Mouse (Mus musculus): ENCODE data around the gene Foxj1. TPM values are rescaled to one million over a fixed set of nuclear protein-coding genes. Genes with fewer than 3 reads are reported as not detected.

Gene Foxj1
- polyA plus RNA-seq, 1 experiment from 2014 or later = 0.07 TPM

GRCm38 (mm10) chr11:116334417-116334782, 799 bp downstream of the Foxj1 start:
- 5% methylated on average over 26 of the region's 26 CpGs for WGBS (ENCODE audit: insufficient replicate concordance)
- 0 out of 2 replicates have a peak overlapping the region, but pooled peaks have one; percentile 16 for H3K9ac ChIP-seq (ENCODE audit: low read depth, low read length)
- peaks cover 51% of the 10 kb centered on the region for H3K27me3 ChIP-seq (ENCODE audit: control insufficient read depth, insufficient read depth, low read length)

GRCm38 (mm10) chr11:116333526-116334416, 1.4 kb downstream of the Foxj1 start:
- Histone ChIP-seq H3K4me2 (peak overlapping the region; percentile 87), H3K27me3 (ENCODE audit: control insufficient read depth, insufficient read depth, low read length) (peaks cover 51% of the 10 kb centered on the region), H3K27ac (ENCODE audit: low read depth, low read length) (no peak overlapping the region), H3K9me3 (replicated peaks; ENCODE audit: control insufficient read depth, low read length) (no peaks in the 10 kb centered on the region), H3K4me3 (ENCODE audit: low read depth, low read length) (peak overlapping the region; percentile 59), H3K4me1 (ENCODE audit: control insufficient read depth, insufficient read depth, low read length) (peaks cover 23% of the 10 kb centered on the region), H3K9ac (ENCODE audit: low read depth, low read length) (no peak overlapping the region), H3K36me3 (ENCODE audit: control insufficient read depth, insufficient read depth, low read length) (no peaks in the 10 kb centered on the region)
- 18% methylated on average over 31 of the region's 31 CpGs for WGBS (ENCODE audit: insufficient replicate concordance)
- ATAC-seq (replicated peaks; ENCODE audit: insufficient number of reproducible peaks, low FRiP score, low TSS enrichment) = no peak

More at GRCm38 (mm10) chr11:116334417-116334782, 799 bp downstream of the Foxj1 start:
- no peaks in the 10 kb centered on the region for H3K9me3 ChIP-seq (replicated peaks; ENCODE audit: control insufficient read depth, low read length)
- H3K27ac ChIP-seq (ENCODE audit: low read depth, low read length) = no peak overlapping the region
- peaks cover 23% of the 10 kb centered on the region for H3K4me1 ChIP-seq (ENCODE audit: control insufficient read depth, insufficient read depth, low read length)
- peak overlapping the region; percentile 59 for H3K4me3 ChIP-seq (ENCODE audit: low read depth, low read length)
- H3K4me2 ChIP-seq = peak overlapping the region; percentile 87
- no peak for ATAC-seq (replicated peaks; ENCODE audit: insufficient number of reproducible peaks, low FRiP score, low TSS enrichment)
- no peaks in the 10 kb centered on the region for H3K36me3 ChIP-seq (ENCODE audit: control insufficient read depth, insufficient read depth, low read length)

- Histone ChIP-seq H3K4me3 (ENCODE audit: low read depth, low read length) (no peak overlapping the region), H3K9me3 (replicated peaks; ENCODE audit: control insufficient read depth, low read length) (no peaks in the 10 kb centered on the region), H3K4me2 (no peak overlapping the region), H3K36me3 (ENCODE audit: control insufficient read depth, insufficient read depth, low read length) (no peaks in the 10 kb centered on the region), H3K27ac (ENCODE audit: low read depth, low read length) (no peak overlapping the region), H3K27me3 (ENCODE audit: control insufficient read depth, insufficient read depth, low read length) (peaks cover 47% of the 10 kb centered on the region), H3K4me1 (ENCODE audit: control insufficient read depth, insufficient read depth, low read length) (peaks cover 23% of the 10 kb centered on the region), H3K9ac (ENCODE audit: low read depth, low read length) (no peak overlapping the region)
- 84% methylated on average over 3 of the region's 3 CpGs for WGBS (ENCODE audit: insufficient replicate concordance)
- no peak for ATAC-seq (replicated peaks; ENCODE audit: insufficient number of reproducible peaks, low FRiP score, low TSS enrichment)
Observed at GRCm38 (mm10) chr11:116332983-116333270, 2.3 kb downstream of the Foxj1 start.

- 0 out of 2 replicates have a peak overlapping the region, but pooled peaks have one; percentile 1 for H3K4me2 ChIP-seq
- no peak overlapping the region for H3K4me3 ChIP-seq (ENCODE audit: low read depth, low read length)
- H3K4me1 ChIP-seq (ENCODE audit: control insufficient read depth, insufficient read depth, low read length) = peaks cover 23% of the 10 kb centered on the region
- H3K27ac ChIP-seq (ENCODE audit: low read depth, low read length) = no peak overlapping the region
- no peaks in the 10 kb centered on the region for H3K36me3 ChIP-seq (ENCODE audit: control insufficient read depth, insufficient read depth, low read length)
- no peaks in the 10 kb centered on the region for H3K9me3 ChIP-seq (replicated peaks; ENCODE audit: control insufficient read depth, low read length)
- H3K9ac ChIP-seq (ENCODE audit: low read depth, low read length) = no peak overlapping the region; the same call in 1 of the 2 replicates
- ATAC-seq (replicated peaks; ENCODE audit: insufficient number of reproducible peaks, low FRiP score, low TSS enrichment) = no peak
- peaks cover 46% of the 10 kb centered on the region for H3K27me3 ChIP-seq (ENCODE audit: control insufficient read depth, insufficient read depth, low read length)
- WGBS (ENCODE audit: insufficient replicate concordance) = 38% methylated on average over 19 of the region's 19 CpGs
Observed at GRCm38 (mm10) chr11:116332232-116332982, 2.8 kb downstream of the Foxj1 start.

GRCm38 (mm10) chr11:116330211-116330518, 5.0 kb downstream of the Foxj1 start:
- Histone ChIP-seq H3K4me2 (no peak overlapping the region), H3K4me3 (ENCODE audit: low read depth, low read length) (no peak overlapping the region), H3K9me3 (replicated peaks; ENCODE audit: control insufficient read depth, low read length) (no peaks in the 10 kb centered on the region), H3K36me3 (ENCODE audit: control insufficient read depth, insufficient read depth, low read length) (no peaks in the 10 kb centered on the region), H3K27me3 (ENCODE audit: control insufficient read depth, insufficient read depth, low read length) (peaks cover 38% of the 10 kb centered on the region), H3K27ac (ENCODE audit: low read depth, low read length) (no peak overlapping the region), H3K9ac (ENCODE audit: low read depth, low read length) (no peak overlapping the region), H3K4me1 (ENCODE audit: control insufficient read depth, insufficient read depth, low read length) (peaks cover 18% of the 10 kb centered on the region)
- ATAC-seq (replicated peaks; ENCODE audit: insufficient number of reproducible peaks, low FRiP score, low TSS enrichment) = no peak
- WGBS (ENCODE audit: insufficient replicate concordance) = 64% methylated on average over 7 of the region's 7 CpGs

GRCm38 (mm10) chr11:116329314-116330210, 5.6 kb downstream of the Foxj1 start:
- H3K4me1 ChIP-seq (ENCODE audit: control insufficient read depth, insufficient read depth, low read length) = peaks cover 13% of the 10 kb centered on the region
- no peak overlapping the region for H3K9ac ChIP-seq (ENCODE audit: low read depth, low read length)
- H3K36me3 ChIP-seq (ENCODE audit: control insufficient read depth, insufficient read depth, low read length) = no peaks in the 10 kb centered on the region
- 63% methylated on average over 18 of the region's 18 CpGs for WGBS (ENCODE audit: insufficient replicate concordance)
- H3K9me3 ChIP-seq (replicated peaks; ENCODE audit: control insufficient read depth, low read length) = no peaks in the 10 kb centered on the region
- no peak for ATAC-seq (replicated peaks; ENCODE audit: insufficient number of reproducible peaks, low FRiP score, low TSS enrichment)
- H3K27me3 ChIP-seq (ENCODE audit: control insufficient read depth, insufficient read depth, low read length) = peaks cover 32% of the 10 kb centered on the region
- no peak overlapping the region for H3K4me3 ChIP-seq (ENCODE audit: low read depth, low read length)
- no peak overlapping the region for H3K4me2 ChIP-seq
- no peak overlapping the region for H3K27ac ChIP-seq (ENCODE audit: low read depth, low read length)

- Histone ChIP-seq H3K36me3 (ENCODE audit: control insufficient read depth, insufficient read depth, low read length) (no peaks in the 10 kb centered on the region), H3K27me3 (ENCODE audit: control insufficient read depth, insufficient read depth, low read length) (peaks cover 11% of the 10 kb centered on the region; the same call in 1 of the 2 replicates), H3K27ac (ENCODE audit: low read depth, low read length) (no peak overlapping the region), H3K9ac (ENCODE audit: low read depth, low read length) (no peak overlapping the region), H3K4me1 (ENCODE audit: control insufficient read depth, insufficient read depth, low read length) (peaks cover 2% of the 10 kb centered on the region; the same call in 1 of the 2 replicates), H3K4me3 (ENCODE audit: low read depth, low read length) (no peak overlapping the region), H3K9me3 (replicated peaks; ENCODE audit: control insufficient read depth, low read length) (no peaks in the 10 kb centered on the region), H3K4me2 (no peak overlapping the region)
- ATAC-seq (replicated peaks; ENCODE audit: insufficient number of reproducible peaks, low FRiP score, low TSS enrichment) = no peak
- 61% methylated on average over 7 of the region's 7 CpGs for WGBS (ENCODE audit: insufficient replicate concordance)
Observed at GRCm38 (mm10) chr11:116326963-116327603, 8.1 kb downstream of the Foxj1 start.
